Mouse (Mus musculus): Measurements from ENCODE around the gene Wdr53. TPM values are rescaled to one million over a fixed set of nuclear protein-coding genes. Genes with fewer than 3 reads are reported as not detected.
"Not testable (repeated sequence)": the region's sequence is repeated elsewhere in the genome, so short reads cannot be mapped to it uniquely, and the experiment has no call there.

Gene Wdr53
- polyA plus RNA-seq, 1 experiment, result 1.5 TPM

- no peaks in the 10 kb centered on the region for H3K36me3 ChIP-seq (ENCODE audit: control insufficient read depth, insufficient read depth, low read length)
- H3K27me3 ChIP-seq (ENCODE audit: control insufficient read depth, insufficient read depth, low read length), result no peaks in the 10 kb centered on the region
- no peak for TF ChIP-seq CTCF (IDR thresholded peaks at IDR 0.05; ENCODE audit: extremely low read depth, insufficient read length, insufficient replicate concordance, low read depth, low read length)
- no peak for TF ChIP-seq POLR2A (IDR thresholded peaks at IDR 0.05; ENCODE audit: low read depth, low read length)
- H3K4me1 ChIP-seq (ENCODE audit: control insufficient read depth, insufficient read depth, insufficient read length, low read length), result no peaks in the 10 kb centered on the region
- no peak overlapping the region for H3K27ac ChIP-seq (ENCODE audit: insufficient read depth, low read depth, low read length)
- 80% methylated on average over 4 of the region's 4 CpGs for whole genome bisulfite sequencing
- no peak overlapping the region for H3K4me3 ChIP-seq (ENCODE audit: low read depth, low read length)
Measured at GRCm38 (mm10) chr16:32221803-32222202, 25.2 kb upstream of the Wdr53 start.

GRCm38 (mm10) chr16:32222399-32222798 is 24.6 kb upstream of the Wdr53 start:
- H3K36me3 ChIP-seq (ENCODE audit: control insufficient read depth, insufficient read depth, low read length), result no peaks in the 10 kb centered on the region
- no peak overlapping the region for H3K27ac ChIP-seq (ENCODE audit: insufficient read depth, low read depth, low read length)
- H3K4me1 ChIP-seq (ENCODE audit: control insufficient read depth, insufficient read depth, insufficient read length, low read length), result no peaks in the 10 kb centered on the region
- TF ChIP-seq POLR2A (IDR thresholded peaks at IDR 0.05; ENCODE audit: low read depth, low read length) (no peak), CTCF (IDR thresholded peaks at IDR 0.05; ENCODE audit: extremely low read depth, insufficient read length, insufficient replicate concordance, low read depth, low read length) (no peak)
- no peaks in the 10 kb centered on the region for H3K27me3 ChIP-seq (ENCODE audit: control insufficient read depth, insufficient read depth, low read length)
- H3K4me3 ChIP-seq (ENCODE audit: low read depth, low read length), result no peak overlapping the region

- peaks cover 21% of the 10 kb centered on the region for H3K36me3 ChIP-seq (ENCODE audit: control insufficient read depth, insufficient read depth, low read length)
- H3K4me3 ChIP-seq (ENCODE audit: low read depth, low read length); H3K4me1 ChIP-seq (ENCODE audit: control insufficient read depth, insufficient read depth, insufficient read length, low read length); H3K27me3 ChIP-seq (ENCODE audit: control insufficient read depth, insufficient read depth, low read length); H3K27ac ChIP-seq (ENCODE audit: insufficient read depth, low read depth, low read length): not testable (repeated sequence)
- 68% methylated on average over 3 of the region's 3 CpGs for WGBS
Measured at GRCm38 (mm10) chr16:32232050-32232449, 15.0 kb upstream of the Wdr53 start.

- no peak for TF ChIP-seq POLR2A (IDR thresholded peaks at IDR 0.05; ENCODE audit: low read depth, low read length)
- 91% methylated on average over 19 of the region's 19 CpGs for WGBS
- no peaks in the 10 kb centered on the region for H3K27me3 ChIP-seq (ENCODE audit: control insufficient read depth, insufficient read depth, low read length)
- H3K4me3 ChIP-seq (ENCODE audit: low read depth, low read length), result no peak overlapping the region
- H3K36me3 ChIP-seq (ENCODE audit: control insufficient read depth, insufficient read depth, low read length), result peaks cover 17% of the 10 kb centered on the region
- H3K4me1 ChIP-seq (ENCODE audit: control insufficient read depth, insufficient read depth, insufficient read length, low read length), result no peaks in the 10 kb centered on the region
- no peak overlapping the region for H3K27ac ChIP-seq (ENCODE audit: insufficient read depth, low read depth, low read length)
Measured at GRCm38 (mm10) chr16:32237930-32238680, 8.9 kb upstream of the Wdr53 start.

GRCm38 (mm10) chr16:32239428-32240312 is 7.4 kb upstream of the Wdr53 start:
- H3K36me3 ChIP-seq (ENCODE audit: control insufficient read depth, insufficient read depth, low read length), result peaks cover 8% of the 10 kb centered on the region
- H3K27ac ChIP-seq (ENCODE audit: insufficient read depth, low read depth, low read length), result no peak overlapping the region
- no peak overlapping the region for H3K4me3 ChIP-seq (ENCODE audit: low read depth, low read length)
- H3K4me1 ChIP-seq (ENCODE audit: control insufficient read depth, insufficient read depth, insufficient read length, low read length), result no peaks in the 10 kb centered on the region
- WGBS, result 90% methylated on average over 2 of the region's 2 CpGs
- H3K27me3 ChIP-seq (ENCODE audit: control insufficient read depth, insufficient read depth, low read length), result no peaks in the 10 kb centered on the region
- TF ChIP-seq CTCF (IDR thresholded peaks at IDR 0.05; ENCODE audit: extremely low read depth, insufficient read length, insufficient replicate concordance, low read depth, low read length), result no peak
- TF ChIP-seq POLR2A (IDR thresholded peaks at IDR 0.05; ENCODE audit: low read depth, low read length), result no peak

- TF ChIP-seq POLR2A (IDR thresholded peaks at IDR 0.05; ENCODE audit: low read depth, low read length) (no peak), CTCF (IDR thresholded peaks at IDR 0.05; ENCODE audit: extremely low read depth, insufficient read length, insufficient replicate concordance, low read depth, low read length) (no peak)
- WGBS, result 89% methylated on average over 3 of the region's 3 CpGs
- peaks cover 2% of the 10 kb centered on the region; the same call in 1 of the 2 replicates for H3K4me1 ChIP-seq (ENCODE audit: control insufficient read depth, insufficient read depth, insufficient read length, low read length)
- no peaks in the 10 kb centered on the region for H3K36me3 ChIP-seq (ENCODE audit: control insufficient read depth, insufficient read depth, low read length)
- H3K27ac ChIP-seq (ENCODE audit: insufficient read depth, low read depth, low read length), result no peak overlapping the region
- no peaks in the 10 kb centered on the region for H3K27me3 ChIP-seq (ENCODE audit: control insufficient read depth, insufficient read depth, low read length)
- H3K4me3 ChIP-seq (ENCODE audit: low read depth, low read length), result no peak overlapping the region
Measured at GRCm38 (mm10) chr16:32243901-32244300, 3.1 kb upstream of the Wdr53 start.

- WGBS, result 4% methylated on average over 41 of the region's 41 CpGs
- Histone ChIP-seq H3K4me3 (ENCODE audit: low read depth, low read length) (peak overlapping the region; percentile 99), H3K4me1 (ENCODE audit: control insufficient read depth, insufficient read depth, insufficient read length, low read length) (peaks cover 2% of the 10 kb centered on the region; the same call in 1 of the 2 replicates), H3K27me3 (ENCODE audit: control insufficient read depth, insufficient read depth, low read length) (no peaks in the 10 kb centered on the region), H3K27ac (ENCODE audit: insufficient read depth, low read depth, low read length) (peak overlapping the region; percentile 58), H3K36me3 (ENCODE audit: control insufficient read depth, insufficient read depth, low read length) (no peaks in the 10 kb centered on the region)
- TF ChIP-seq CTCF (IDR thresholded peaks at IDR 0.05; ENCODE audit: extremely low read depth, insufficient read length, insufficient replicate concordance, low read depth, low read length) (no peak), POLR2A (IDR thresholded peaks at IDR 0.05; ENCODE audit: low read depth, low read length) (no peak)
Measured at GRCm38 (mm10) chr16:32246351-32246791, 656 bp upstream of the Wdr53 start.

- not testable (repeated sequence) for H3K27ac ChIP-seq (ENCODE audit: insufficient read depth, low read depth, low read length); H3K27me3 ChIP-seq (ENCODE audit: control insufficient read depth, insufficient read depth, low read length); H3K4me3 ChIP-seq (ENCODE audit: low read depth, low read length); H3K4me1 ChIP-seq (ENCODE audit: control insufficient read depth, insufficient read depth, insufficient read length, low read length); H3K36me3 ChIP-seq (ENCODE audit: control insufficient read depth, insufficient read depth, low read length)
- 87% methylated on average over 2 of the region's 2 CpGs for WGBS
Measured at GRCm38 (mm10) chr16:32264225-32264624, 17.2 kb downstream of the Wdr53 start.

All from small intestine, adult 2 months (tissue).